Mouse (Mus musculus) layer of hippocampus, adult 18-20 months (tissue): ENCODE data around the gene Ifnar2. TPM values are rescaled to one million over a fixed set of nuclear protein-coding genes. Genes with fewer than 3 reads are reported as not detected.

ENCODE experiments used
- DNase-seq, 2 experiments: peaks; one replicate each; pipeline ENCODE4 v3.0.0; 2022; ENCODE audit warnings: low spot score in 2 of 2
- total RNA-seq, 2 experiments: library from RNA; stranded (reverse); gene quantifications; 2 replicates each; pipeline ENCODE4 v1.2.3; 2021

Gene Ifnar2
- total RNA-seq, 2 experiments from 2014 or later: 22.8 to 25.9 TPM

GRCm38 (mm10) chr16:91390100-91390499, 17.5 kb downstream of the Ifnar2 start:
- no peak for DNase-seq

GRCm38 (mm10) chr16:91391421-91391820, 18.8 kb downstream of the Ifnar2 start, which contains the start of gene Gm21970:
Gm21970 (plus strand) TSS chr16:91391721.
- DNase-seq: no peak

GRCm38 (mm10) chr16:91394826-91395410, 22.3 kb downstream of the Ifnar2 start:
- DNase-seq: no peak

GRCm38 (mm10) chr16:91395633-91396392, 23.2 kb downstream of the Ifnar2 start:
- DNase-seq: peak in 1 of 2 experiments; percentile 72

- no peak for DNase-seq
Measured at GRCm38 (mm10) chr16:91396844-91397537, 24.4 kb downstream of the Ifnar2 start.

- DNase-seq: no peak
Measured at GRCm38 (mm10) chr16:91398030-91398429, 25.4 kb downstream of the Ifnar2 start.

GRCm38 (mm10) chr16:91398944-91399343, 26.4 kb downstream of the Ifnar2 start:
- no peak for DNase-seq

GRCm38 (mm10) chr16:91401569-91402165, 29.1 kb downstream of the Ifnar2 start:
- no peak for DNase-seq

GRCm38 (mm10) chr16:91403784-91404183, 31.2 kb downstream of the Ifnar2 start:
- DNase-seq: no peak

GRCm38 (mm10) chr16:91404187-91404586, 31.6 kb downstream of the Ifnar2 start:
- DNase-seq: no peak

GRCm38 (mm10) chr16:91404828-91405577, 32.4 kb downstream of the Ifnar2 start:
- DNase-seq: no peak

GRCm38 (mm10) chr16:91405640-91406584, 33.3 kb downstream of the Ifnar2 start, which contains the start of gene Il10rb:
Il10rb (plus strand) TSS chr16:91406164.
- DNase-seq: peak in 1 of 2 experiments; percentile 34

- DNase-seq: peak in 1 of 2 experiments; percentile 22
Measured at GRCm38 (mm10) chr16:91406585-91407220, 34.1 kb downstream of the Ifnar2 start.

GRCm38 (mm10) chr16:91413102-91413844, 40.7 kb downstream of the Ifnar2 start:
- DNase-seq: no peak

- no peak for DNase-seq
Measured at GRCm38 (mm10) chr16:91415391-91416189, 43.0 kb downstream of the Ifnar2 start.

GRCm38 (mm10) chr16:91416357-91416756, 43.8 kb downstream of the Ifnar2 start:
- no peak for DNase-seq

- DNase-seq: no peak
Measured at GRCm38 (mm10) chr16:91416938-91417337, 44.4 kb downstream of the Ifnar2 start.

- DNase-seq: no peak
Measured at GRCm38 (mm10) chr16:91418531-91418930, 45.9 kb downstream of the Ifnar2 start.
